Mouse (Mus musculus): ENCODE data around the gene Ifnar2. TPM values are rescaled to one million over a fixed set of nuclear protein-coding genes. Genes with fewer than 3 reads are reported as not detected.

The Ifnar2 gene
- 131 and 175 TPM in 2 replicates for total RNA-seq (2023)

DNA sequence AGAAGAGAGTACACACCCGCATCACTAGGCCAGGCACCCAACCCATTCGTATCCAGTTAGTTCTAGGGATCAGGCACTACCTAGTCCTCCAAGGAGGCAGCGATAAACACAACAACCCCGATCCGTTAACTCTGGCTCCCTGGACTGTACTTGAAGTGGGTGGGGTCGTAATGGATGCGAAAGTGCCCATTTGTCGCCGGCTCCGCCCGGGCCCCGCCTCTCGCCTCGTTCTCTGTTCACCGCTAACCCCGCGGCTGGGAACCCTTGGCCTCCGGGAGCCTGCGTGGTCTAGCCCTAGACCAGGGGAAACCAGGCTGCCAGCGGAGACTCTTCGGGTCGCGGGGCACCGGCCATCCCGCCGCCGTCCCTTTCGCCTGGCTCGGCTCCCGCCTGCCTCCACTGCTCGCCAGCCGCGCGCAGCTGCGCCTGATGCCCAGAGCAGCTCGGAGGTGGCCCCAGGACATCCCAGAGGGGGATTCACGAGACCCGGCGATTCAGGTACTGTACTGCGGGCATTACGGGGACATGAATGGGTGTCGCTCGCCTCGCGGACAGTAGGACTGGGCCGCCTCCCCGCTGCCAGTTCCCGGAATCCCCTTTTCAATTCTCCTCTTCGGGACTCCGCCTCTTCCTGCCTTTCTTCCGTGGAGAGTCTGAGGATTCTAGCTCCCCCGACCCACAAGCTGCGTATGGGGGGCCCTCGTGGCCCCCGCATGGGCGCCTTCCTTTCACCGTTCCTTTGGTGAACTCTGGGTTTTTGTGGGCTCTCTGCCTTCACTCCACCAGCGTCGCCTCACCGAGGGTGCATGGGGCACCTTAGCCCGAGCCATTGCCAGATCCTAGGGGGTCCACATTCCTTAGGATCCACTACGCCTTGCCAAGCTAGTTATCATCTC is at the start of gene Ifnar2:
Gene Ifnar2, plus strand, starts transcription at position 207 of the 896 bp plus-strand sequence.

GRCm38 (mm10) chr16:91391421-91391820 is 18.8 kb downstream of the Ifnar2 start, which contains the start of gene Gm21970:
Gm21970 (plus strand) TSS chr16:91391721.

GRCm38 (mm10) chr16:91405640-91406584 is 33.3 kb downstream of the Ifnar2 start, which contains the start of gene Il10rb:
Il10rb (plus strand) TSS chr16:91406164.

Other genes with a start within 250 kb of the Ifnar2 start
- gene Olig2, start 147.3 kb upstream of the Ifnar2 start, total RNA-seq (2023): not detected in 2 replicates
- not detected in 2 replicates for gene Olig1, start 103.0 kb upstream of the Ifnar2 start, total RNA-seq (2023)
- gene Gm21970, start 18.9 kb downstream of the Ifnar2 start, total RNA-seq (2023): 0.54 TPM in 1 of 2 replicates, not detected in the other
- gene Il10rb, start 33.4 kb downstream of the Ifnar2 start, total RNA-seq (2023): 72.8 and 76.9 TPM in 2 replicates
- gene Ifnar1, start 112.5 kb downstream of the Ifnar2 start, total RNA-seq (2023): 87.2 and 88.5 TPM in 2 replicates
- gene Ifngr2, start 174.3 kb downstream of the Ifnar2 start, total RNA-seq (2023): 70.6 and 86.9 TPM in 2 replicates
- 67.7 and 77.7 TPM in 2 replicates for gene Tmem50b, start 225.0 kb downstream of the Ifnar2 start, total RNA-seq (2023)
- gene Dnajc28, start 246.2 kb downstream of the Ifnar2 start, total RNA-seq (2023): 1.2 and 1.4 TPM in 2 replicates

Measured in neutrophil, adult 65 days (primary cell).